Mouse (Mus musculus) limb, embryonic 10.5 days (tissue): ENCODE results near the gene Rictor. TPM values are rescaled to one million over a fixed set of nuclear protein-coding genes. Genes with fewer than 3 reads are reported as not detected.

Experiments used
- DNase-seq: peaks from one replicate; pipeline ENCODE4 v3.0.0-alpha.2; 2017; ENCODE audit warnings: low spot score
- H3K27ac ChIP-seq: fragments of 300-500 bp; sonication (generic); 2 replicates; pipeline ENCODE4 v1.5.1; 2016; ENCODE audit warnings: mild to moderate bottlenecking
- H3K27me3 ChIP-seq: fragments of 300-500 bp; sonication (generic); 2 replicates; pipeline ENCODE4 v1.6.1; 2016; ENCODE audit warnings: low read depth, mild to moderate bottlenecking; ENCODE audit not compliant: poor library complexity, severe bottlenecking
- H3K36me3 ChIP-seq: fragments of 300-500 bp; sonication (generic); 2 replicates; pipeline ENCODE4 v1.6.1; 2016; ENCODE audit warnings: mild to moderate bottlenecking, moderate library complexity
- H3K4me1 ChIP-seq: fragments of 300-500 bp; sonication (generic); 2 replicates; pipeline ENCODE4 v1.6.1; 2016
- H3K4me3 ChIP-seq: fragments of 300-500 bp; sonication (generic); 2 replicates; pipeline ENCODE4 v1.5.1; 2016; ENCODE audit warnings: mild to moderate bottlenecking, moderate library complexity
- H3K9me3 ChIP-seq: fragments of 300-500 bp; sonication (generic); replicated peaks from 2 replicates; pipeline ENCODE4 v1.6.1; 2016; ENCODE audit warnings: mild to moderate bottlenecking
- WGBS: fragments of 180-500 bp; shearing (Covaris S2); methylation state at CpG from one replicate; pipeline ENCODE4 v1.1.7; 2016; 5-methylcytosine and 5-hydroxymethylcytosine counted together
- polyA plus RNA-seq: library from polyadenylated mRNA; unstranded; fragments of >200 nt; fragmentation: Nextera tagmentation; extraction: Ambion mirVana; gene quantifications from 2 replicates; pipeline ENCODE4 v1.2.1, GENCODE M21; 2016

The Rictor gene
- 33.3 and 37.7 TPM in 2 replicates for polyA plus RNA-seq

DNA sequence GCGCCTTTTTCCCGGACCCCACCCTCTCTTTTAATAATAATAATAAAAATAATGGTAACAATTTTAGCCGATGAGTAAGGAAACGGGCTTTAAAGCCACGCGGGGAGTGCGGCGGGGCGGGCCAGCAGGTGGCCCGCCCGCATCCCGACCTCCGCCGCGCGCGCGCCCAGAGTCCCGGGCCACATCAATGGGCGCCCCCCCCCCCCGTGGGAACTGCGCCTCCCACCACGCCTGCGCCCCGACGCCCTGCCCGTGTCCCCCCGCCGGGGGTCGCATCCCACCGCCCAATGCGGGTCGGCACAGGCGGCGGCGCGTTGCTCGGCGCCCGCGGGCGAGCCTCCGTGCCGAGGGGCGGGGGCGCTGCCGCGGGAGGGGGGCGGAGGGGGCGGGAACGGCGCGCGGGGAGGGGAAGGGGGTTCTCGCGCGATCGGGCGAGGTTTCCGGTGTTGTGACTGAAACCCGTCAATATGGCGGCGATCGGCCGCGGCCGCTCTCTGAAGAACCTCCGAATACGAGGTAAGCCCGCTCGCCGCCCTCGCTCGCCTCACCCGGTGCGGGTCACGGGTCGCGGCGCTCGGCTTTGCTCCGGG, at the start of gene Rictor:
Gene Rictor, plus strand, starts transcription at position 444 of the 590 bp plus-strand sequence.
- peaks cover 23% of the 10 kb centered on the region for H3K4me1 ChIP-seq
- WGBS: 0% methylated on average over 57 of the region's 82 CpGs
- no peaks in the 10 kb centered on the region for H3K36me3 ChIP-seq
- no peaks in the 10 kb centered on the region for H3K9me3 ChIP-seq
- peak; percentile 93 for DNase-seq
- H3K4me3 ChIP-seq: peak within 1 kb of the TSS; percentile 94
- H3K27me3 ChIP-seq: no peaks in the 10 kb centered on the region
- peak within 1 kb of the TSS; percentile 97 for H3K27ac ChIP-seq

DNA sequence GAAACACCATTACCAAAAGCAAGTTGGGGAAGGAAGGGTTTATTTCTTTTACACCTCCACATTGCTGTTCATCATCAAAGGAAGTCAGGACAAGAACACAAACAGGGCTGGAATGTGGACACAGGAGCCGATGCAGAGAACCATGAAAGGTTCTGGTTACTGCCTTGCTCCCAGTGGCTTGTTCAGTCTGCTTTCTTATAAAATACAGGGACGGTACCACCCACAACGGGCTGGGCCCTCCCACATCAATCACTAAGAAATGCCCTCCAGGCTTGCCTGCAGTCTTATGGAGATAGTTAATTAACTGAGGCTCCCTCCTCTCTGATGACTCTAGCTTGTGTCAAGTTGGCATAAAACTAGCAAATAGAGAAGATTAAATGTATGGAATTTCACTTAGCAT, 46.2 kb upstream of the Rictor start:
- H3K9me3 ChIP-seq: no peaks in the 10 kb centered on the region
- H3K27me3 ChIP-seq: no peaks in the 10 kb centered on the region
- DNase-seq: no peak
- no peak overlapping the region for H3K27ac ChIP-seq
- no peaks in the 10 kb centered on the region for H3K4me1 ChIP-seq
- H3K4me3 ChIP-seq: no peak overlapping the region
- H3K36me3 ChIP-seq: no peaks in the 10 kb centered on the region
- WGBS: 45% methylated on average over 3 of the region's 3 CpGs

DNA sequence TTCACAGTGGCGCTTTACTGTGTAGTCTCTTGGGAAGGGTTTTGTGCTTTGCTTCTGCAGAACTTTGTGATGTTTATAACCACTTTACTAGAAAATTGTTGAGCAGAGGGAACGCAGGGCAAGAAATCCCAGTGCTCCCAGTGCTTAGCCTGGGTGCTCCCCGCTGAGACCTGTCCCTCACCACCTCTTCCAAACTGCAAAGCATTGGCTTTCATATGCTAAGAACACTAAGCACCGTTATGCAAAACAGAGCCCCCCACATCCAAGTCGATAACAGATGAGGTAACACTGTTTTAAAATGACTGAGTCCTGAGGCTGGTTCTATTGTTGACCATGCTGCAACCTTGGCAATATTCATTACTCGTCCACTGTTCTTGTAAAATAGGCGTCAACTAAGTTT, 44.2 kb upstream of the Rictor start:
- H3K9me3 ChIP-seq: no peaks in the 10 kb centered on the region
- no peaks in the 10 kb centered on the region for H3K36me3 ChIP-seq
- 68% methylated on average over 7 of the region's 7 CpGs for WGBS
- H3K4me3 ChIP-seq: no peak overlapping the region
- peaks cover 5% of the 10 kb centered on the region for H3K4me1 ChIP-seq
- no peaks in the 10 kb centered on the region for H3K27me3 ChIP-seq
- no peak for DNase-seq
- H3K27ac ChIP-seq: no peak overlapping the region

DNA sequence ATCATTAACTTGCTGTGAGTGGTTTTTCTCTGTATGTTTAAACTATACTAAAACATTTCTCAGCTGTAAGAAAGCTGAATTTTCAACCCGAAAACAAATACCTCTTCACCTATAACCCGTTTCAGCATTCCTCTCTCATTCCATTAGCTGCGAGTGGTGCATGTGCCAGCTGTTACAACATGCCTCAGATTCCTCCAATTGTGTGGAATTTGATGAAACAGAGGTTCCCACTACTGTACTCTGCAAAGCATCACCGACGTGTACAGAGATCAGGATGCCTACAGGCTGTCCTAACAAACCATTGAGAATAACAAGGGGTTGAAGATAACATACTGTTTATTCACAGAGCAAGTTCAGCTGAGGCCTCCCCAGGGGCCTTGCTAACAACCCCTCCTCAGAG, 42.1 kb upstream of the Rictor start:
- WGBS: 62% methylated on average over 5 of the region's 5 CpGs
- Histone ChIP-seq H3K27me3 (no peaks in the 10 kb centered on the region), H3K9me3 (no peaks in the 10 kb centered on the region), H3K27ac (no peak overlapping the region), H3K36me3 (no peaks in the 10 kb centered on the region), H3K4me1 (peaks cover 7% of the 10 kb centered on the region), H3K4me3 (no peak overlapping the region)
- no peak for DNase-seq

DNA sequence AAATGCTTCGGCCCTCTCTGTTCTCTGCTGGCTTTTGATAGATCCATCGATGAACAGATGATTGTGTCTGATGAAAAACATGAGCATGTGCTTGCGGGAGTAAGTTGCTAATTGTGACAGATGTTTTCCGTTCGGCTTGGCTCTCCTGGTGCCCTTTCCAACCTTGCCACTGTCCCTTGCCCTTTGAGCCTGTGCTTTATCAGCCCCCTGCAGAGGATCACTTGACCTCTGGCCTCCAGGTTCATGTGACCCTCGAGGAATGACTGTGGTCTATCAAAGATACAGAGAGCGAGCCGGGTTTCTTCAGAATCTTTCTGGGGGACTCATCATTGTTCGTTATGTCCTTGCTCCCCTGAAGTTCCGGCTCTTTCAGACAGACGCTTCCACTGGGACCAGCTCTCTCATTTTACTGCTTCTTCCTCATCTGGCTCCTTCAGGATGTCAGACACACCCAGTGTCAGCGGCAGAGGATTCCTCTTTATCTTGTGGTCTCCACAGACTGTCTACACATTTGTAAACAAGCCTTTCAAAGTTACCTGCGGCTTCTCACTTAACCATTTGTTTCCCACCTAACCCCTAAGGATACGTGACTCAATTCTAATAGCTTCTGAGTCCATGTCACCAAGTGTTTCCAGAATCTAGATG, 39.3 kb upstream of the Rictor start:
- H3K36me3 ChIP-seq: no peaks in the 10 kb centered on the region
- no peaks in the 10 kb centered on the region for H3K27me3 ChIP-seq
- DNase-seq: no peak
- no peaks in the 10 kb centered on the region for H3K9me3 ChIP-seq
- peaks cover 7% of the 10 kb centered on the region for H3K4me1 ChIP-seq
- no peak overlapping the region for H3K27ac ChIP-seq
- no peak overlapping the region for H3K4me3 ChIP-seq
- 25% methylated on average over 14 of the region's 14 CpGs for WGBS

DNA sequence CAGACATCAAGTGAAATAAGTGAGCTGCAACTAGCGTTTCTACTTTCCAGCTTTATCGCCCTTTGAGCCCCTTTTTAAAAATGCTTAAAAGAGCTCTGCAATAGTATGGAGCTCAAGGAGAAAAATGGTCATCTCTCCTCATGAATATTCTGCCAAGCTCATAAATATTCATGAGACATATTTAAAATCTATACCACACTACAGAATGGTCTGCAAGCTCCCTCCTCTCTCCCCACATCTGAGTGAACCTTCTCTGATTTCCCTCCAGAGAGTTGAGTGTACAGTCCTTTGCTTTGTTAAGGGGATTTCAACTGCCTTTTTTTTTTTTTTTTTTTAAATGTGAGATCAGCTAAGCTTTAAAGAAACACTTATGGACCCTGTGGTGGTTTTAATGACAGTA, 29.7 kb upstream of the Rictor start:
- Histone ChIP-seq H3K27ac (no peak overlapping the region), H3K4me3 (no peak overlapping the region), H3K9me3 (no peaks in the 10 kb centered on the region), H3K36me3 (no peaks in the 10 kb centered on the region), H3K4me1 (no peaks in the 10 kb centered on the region), H3K27me3 (no peaks in the 10 kb centered on the region)
- no peak for DNase-seq
- WGBS: 90% methylated on average over 2 of the region's 2 CpGs

DNA sequence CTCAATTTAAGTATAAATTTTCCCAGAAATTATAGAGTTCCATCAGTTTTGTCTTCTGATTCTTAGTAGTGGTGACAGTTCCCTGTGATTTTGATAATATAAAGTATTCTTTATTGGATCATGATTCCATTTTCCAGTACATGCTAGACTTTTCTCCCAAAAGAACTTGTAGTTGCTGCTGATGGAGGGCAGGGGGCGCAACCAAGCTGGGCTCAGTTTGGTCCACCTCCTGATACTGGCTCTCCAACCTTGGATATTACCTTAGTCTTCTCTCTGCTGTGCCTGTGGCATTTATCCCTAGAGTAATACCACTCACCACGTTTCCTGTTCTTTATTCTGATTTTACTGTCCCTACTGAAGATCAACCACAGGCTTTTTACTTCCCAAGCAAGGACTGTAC, 6.0 kb upstream of the Rictor start:
- Histone ChIP-seq H3K27me3 (no peaks in the 10 kb centered on the region), H3K4me3 (no peak overlapping the region), H3K4me1 (no peaks in the 10 kb centered on the region), H3K36me3 (no peaks in the 10 kb centered on the region), H3K9me3 (no peaks in the 10 kb centered on the region), H3K27ac (no peak overlapping the region)
- DNase-seq: no peak
- WGBS: 76% methylated on average over 2 of the region's 2 CpGs

DNA sequence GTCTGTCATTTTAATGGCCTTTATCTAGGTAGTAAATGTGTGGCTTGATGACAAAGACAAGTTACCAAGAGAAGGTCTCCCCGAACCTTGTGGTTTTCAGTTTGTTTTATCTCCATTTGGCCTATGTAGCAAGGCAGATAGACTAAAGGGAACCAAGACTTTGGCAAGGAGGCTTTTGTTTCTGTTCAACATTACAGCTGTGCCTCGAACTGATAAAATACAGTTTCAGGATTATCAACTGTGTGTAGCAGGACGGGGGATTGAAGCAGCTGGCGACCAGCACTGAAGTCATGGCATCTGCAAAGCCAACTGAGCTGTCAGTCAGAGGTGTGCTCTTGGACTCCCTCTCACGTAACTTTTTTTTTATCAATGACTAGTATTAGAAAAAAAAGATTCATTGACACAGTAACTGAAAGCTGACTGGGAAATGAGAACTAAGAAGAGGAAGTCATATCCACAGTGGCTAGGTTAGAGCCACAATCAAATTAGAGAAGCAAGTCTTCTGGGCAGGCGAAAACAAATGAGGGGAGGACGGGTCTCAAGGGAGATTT, 2.8 kb upstream of the Rictor start:
- Histone ChIP-seq H3K4me3 (no peak overlapping the region), H3K9me3 (no peaks in the 10 kb centered on the region), H3K27me3 (no peaks in the 10 kb centered on the region), H3K36me3 (no peaks in the 10 kb centered on the region), H3K4me1 (peaks cover 14% of the 10 kb centered on the region), H3K27ac (no peak overlapping the region)
- 34% methylated on average over 7 of the region's 7 CpGs for WGBS
- no peak for DNase-seq

DNA sequence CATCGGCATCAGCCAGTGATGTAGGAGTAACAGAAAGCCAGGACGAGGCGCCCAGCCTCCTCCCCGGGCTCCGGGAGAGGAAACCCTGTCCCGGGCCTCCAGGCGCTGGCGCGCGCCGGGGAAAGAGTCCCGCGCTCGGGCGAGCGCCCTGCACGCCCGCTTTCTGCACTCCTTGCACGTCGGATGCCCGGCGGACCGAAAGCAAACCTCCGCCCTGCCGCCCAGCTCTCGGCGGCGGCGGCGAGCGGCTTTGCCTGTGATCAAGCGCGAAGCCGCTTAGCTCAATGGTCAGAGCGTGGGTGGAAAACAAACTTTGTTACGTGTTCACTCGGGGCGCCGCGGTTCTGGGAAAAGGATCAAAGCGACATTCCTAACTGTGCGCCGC, 636 bp upstream of the Rictor start:
- Histone ChIP-seq H3K4me1 (peaks cover 20% of the 10 kb centered on the region), H3K27me3 (no peaks in the 10 kb centered on the region), H3K4me3 (peak overlapping the region; percentile 94), H3K27ac (peak overlapping the region; percentile 97), H3K36me3 (no peaks in the 10 kb centered on the region), H3K9me3 (no peaks in the 10 kb centered on the region)
- DNase-seq: peak; percentile 84
- WGBS: under 1% methylated on average over 43 of the region's 43 CpGs

DNA sequence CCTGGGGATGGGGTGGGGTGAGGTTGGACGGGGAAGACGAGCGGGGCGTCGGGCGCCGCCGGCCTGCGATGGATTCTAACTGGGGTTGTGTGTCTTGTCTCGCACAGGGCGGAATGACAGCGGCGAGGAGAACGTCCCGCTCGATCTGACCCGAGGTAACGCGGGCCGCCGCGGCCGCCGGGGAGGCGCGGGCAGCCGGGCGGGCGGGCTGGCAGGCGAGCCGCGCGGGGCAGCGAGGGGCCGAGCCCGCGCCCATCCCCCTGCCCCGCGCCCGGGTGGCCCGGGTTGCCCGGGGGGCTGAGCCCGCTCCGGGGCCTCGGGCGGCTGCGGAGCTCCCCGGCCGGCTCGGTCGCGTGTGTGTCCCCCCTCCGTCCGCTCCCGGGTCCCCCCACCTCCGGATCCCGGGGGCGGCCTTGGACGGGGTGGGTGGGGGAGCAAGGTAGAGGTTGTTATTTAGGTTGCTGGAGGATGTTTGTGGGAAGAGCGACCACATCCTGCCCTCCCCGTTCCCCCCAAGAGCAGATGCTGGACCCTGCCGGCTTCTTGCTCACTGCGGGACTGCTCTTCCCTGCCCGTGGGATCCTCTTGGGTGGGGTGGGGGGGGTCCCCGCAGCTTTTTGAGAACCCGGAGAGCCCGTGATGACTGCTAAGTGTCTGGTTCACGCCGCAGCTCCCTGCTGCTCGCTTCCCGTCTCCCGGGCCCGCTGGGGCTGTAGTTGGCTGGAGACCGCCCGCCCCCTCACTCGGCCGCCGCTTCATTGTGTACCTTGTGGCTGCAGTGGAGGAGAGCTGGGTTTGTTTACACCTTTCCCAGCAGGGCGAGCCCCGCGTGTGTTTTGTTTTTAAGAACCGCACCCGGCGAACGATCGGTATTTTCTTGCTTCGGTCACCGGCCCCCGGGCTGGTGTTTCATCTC, 605 bp downstream of the Rictor start:
- DNase-seq: peak; percentile 73
- Histone ChIP-seq H3K36me3 (no peaks in the 10 kb centered on the region), H3K27me3 (no peaks in the 10 kb centered on the region), H3K4me1 (peaks cover 23% of the 10 kb centered on the region), H3K9me3 (no peaks in the 10 kb centered on the region), H3K27ac (peak overlapping the region; percentile 97), H3K4me3 (peak overlapping the region; percentile 94)
- under 1% methylated on average over 86 of the region's 89 CpGs for WGBS

DNA sequence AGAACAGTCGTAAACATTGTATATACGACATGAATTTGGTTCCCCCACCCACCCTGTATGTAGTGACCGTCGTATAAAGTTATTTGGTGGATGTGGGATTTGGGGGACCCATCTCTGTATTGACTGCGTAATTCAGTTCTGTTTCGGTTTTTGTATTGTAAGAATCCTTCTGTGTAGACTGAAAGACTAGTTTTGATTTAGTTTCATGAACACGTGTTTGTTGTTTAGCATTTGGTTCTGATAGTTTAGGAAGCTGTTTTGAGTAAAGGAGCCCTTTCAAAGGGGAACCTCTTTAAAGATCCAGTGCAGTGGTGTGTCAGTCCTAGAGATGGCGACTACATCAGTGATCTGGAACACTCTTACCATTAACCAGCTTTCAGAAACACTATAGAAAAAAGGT, 1.4 kb downstream of the Rictor start:
- 16% methylated on average over 8 of the region's 8 CpGs for WGBS
- peaks cover 23% of the 10 kb centered on the region for H3K4me1 ChIP-seq
- no peak for DNase-seq
- H3K27ac ChIP-seq: peak overlapping the region; percentile 97; the same call in 1 of the 2 replicates
- no peaks in the 10 kb centered on the region for H3K27me3 ChIP-seq
- H3K9me3 ChIP-seq: no peaks in the 10 kb centered on the region
- peak overlapping the region; percentile 94 for H3K4me3 ChIP-seq
- H3K36me3 ChIP-seq: no peaks in the 10 kb centered on the region

DNA sequence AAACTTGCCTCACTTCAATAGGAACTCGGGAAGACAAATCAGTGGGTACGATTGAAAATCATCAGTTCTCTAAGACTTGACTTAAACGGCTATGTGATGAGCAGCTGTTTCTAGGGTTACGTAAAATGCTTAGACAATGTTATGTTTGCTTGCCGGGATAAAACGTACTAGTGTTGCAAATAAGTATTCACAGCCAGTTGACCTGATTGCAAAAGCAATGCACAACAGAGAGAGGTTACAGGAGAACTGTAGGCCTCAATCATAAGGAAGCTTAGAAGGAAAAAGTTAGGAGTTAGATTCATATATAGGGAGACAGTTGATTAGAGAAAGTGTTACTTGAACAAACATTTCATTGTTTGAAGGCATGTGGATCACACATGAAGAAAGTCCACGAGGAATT, 2.2 kb downstream of the Rictor start:
- Histone ChIP-seq H3K4me1 (peaks cover 27% of the 10 kb centered on the region), H3K27ac (no peak overlapping the region), H3K27me3 (no peaks in the 10 kb centered on the region), H3K9me3 (no peaks in the 10 kb centered on the region), H3K36me3 (no peaks in the 10 kb centered on the region), H3K4me3 (no peak overlapping the region)
- 85% methylated on average over 7 of the region's 7 CpGs for WGBS
- no peak for DNase-seq

DNA sequence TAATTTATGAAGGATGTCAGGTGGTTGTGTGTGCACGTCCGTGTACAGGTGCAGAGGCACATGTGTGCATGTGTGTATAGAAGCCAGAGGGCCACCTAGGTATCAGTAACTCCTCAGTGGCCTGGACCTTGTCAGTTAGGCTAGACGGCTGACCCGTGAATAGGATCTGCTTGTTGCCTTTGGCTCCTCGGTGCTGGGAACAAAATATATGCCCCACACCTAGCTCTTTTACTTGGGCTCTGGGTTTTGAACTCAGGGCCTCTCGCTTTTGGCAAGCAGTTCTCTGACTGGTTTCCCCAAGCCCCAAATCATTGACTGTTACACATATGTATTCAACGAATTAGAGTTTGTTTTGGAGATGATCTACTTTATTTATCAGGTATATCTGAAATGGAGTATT, 3.0 kb downstream of the Rictor start:
- H3K27me3 ChIP-seq: no peaks in the 10 kb centered on the region
- WGBS: 77% methylated on average over 7 of the region's 7 CpGs
- H3K4me1 ChIP-seq: peaks cover 27% of the 10 kb centered on the region
- no peak for DNase-seq
- no peak overlapping the region for H3K4me3 ChIP-seq
- H3K9me3 ChIP-seq: no peaks in the 10 kb centered on the region
- H3K36me3 ChIP-seq: no peaks in the 10 kb centered on the region
- H3K27ac ChIP-seq: no peak overlapping the region
